Mouse (Mus musculus) lung, postnatal 36 days (tissue): ENCODE results near the gene Ptrh1.

Experiments
- DNase-seq: peaks from one replicate; pipeline ENCODE4 v3.0.0; 2022; ENCODE audit warnings: mixed read lengths

Gene Ptrh1

DNA sequence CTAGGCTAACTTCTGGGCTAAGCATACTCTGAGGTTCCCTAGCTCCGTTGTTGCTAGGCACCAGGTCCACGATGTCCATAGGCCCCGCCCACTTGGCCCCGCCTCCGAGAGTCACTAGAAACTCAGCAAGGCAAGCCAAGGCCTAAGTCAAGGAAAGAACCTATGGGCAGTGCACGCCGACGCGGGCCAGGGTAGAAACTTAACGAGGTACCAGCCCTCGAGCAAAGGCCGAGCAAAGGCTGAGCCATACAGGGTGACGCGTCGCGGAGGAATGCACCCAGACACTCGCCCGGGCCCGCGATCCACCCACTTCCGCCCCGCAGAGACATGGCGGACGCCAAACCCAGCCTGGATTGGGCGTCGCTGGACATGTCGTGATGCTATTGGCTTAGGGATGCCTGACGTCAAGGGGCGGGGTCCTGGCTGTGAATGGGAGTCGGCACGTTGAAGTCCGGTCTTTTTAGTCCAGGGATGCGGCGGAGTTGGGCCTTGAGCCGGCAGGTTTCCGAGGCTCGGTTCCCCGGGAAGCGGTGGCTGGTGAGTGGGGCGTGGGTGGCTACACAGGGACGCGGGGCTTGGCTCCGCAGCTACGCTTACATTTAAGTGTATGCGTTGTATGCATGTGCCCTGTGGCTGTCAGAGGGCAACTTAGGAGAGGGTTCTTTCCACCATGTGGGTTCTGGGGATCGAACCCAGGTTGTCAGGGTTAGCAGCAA is at the start of gene Ptrh1, which contains the start of gene Ttc16:
Ptrh1 (plus strand) TSS at position 428 of the 716 bp plus-strand sequence.
Ttc16 (minus strand) TSS at position 275 of the 716 bp plus-strand sequence.
- peak; percentile 100 for DNase-seq

DNA sequence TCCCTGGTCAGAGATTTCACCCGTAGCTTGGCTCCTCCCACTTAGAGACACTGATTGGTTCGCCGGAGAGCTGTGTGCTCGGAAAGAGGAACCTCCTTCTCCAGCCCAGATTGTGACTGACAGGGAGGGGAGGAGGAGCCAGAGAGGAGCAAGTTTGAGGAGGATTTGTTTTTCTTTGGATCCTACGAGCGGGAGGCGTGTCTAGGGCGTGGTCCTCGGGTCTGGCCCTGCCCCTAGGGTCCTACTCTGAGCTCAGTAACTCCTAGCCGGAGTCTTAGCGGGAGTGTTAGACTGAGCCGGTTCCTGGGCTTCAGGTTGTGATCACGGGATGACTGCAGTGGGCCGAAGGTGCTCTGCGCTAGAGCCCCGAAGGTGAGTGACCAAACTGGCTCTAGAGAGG is 48.2 kb upstream of the Ptrh1 start:
- peak; percentile 99 for DNase-seq

DNA sequence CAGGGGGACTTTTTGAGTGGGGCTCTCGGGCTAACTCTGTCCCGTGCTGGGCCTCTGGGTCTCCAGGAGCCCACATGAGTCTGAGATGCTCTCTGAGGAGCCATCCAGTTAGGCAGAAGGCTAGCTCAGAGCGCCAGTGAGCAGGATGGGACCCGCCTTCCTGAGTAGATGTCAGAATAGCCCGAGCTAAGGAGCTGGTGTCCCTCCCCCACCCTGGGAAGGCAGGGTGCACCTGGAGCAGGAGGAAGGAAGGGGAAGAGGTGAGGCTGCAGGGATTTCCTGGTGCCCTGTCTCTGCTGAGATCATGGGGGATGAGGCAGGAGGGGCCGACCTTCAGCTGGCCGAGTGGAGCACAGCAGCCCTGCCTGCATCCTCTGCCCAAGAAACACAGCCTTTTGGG is 47.1 kb upstream of the Ptrh1 start:
- peak; percentile 70 for DNase-seq

DNA sequence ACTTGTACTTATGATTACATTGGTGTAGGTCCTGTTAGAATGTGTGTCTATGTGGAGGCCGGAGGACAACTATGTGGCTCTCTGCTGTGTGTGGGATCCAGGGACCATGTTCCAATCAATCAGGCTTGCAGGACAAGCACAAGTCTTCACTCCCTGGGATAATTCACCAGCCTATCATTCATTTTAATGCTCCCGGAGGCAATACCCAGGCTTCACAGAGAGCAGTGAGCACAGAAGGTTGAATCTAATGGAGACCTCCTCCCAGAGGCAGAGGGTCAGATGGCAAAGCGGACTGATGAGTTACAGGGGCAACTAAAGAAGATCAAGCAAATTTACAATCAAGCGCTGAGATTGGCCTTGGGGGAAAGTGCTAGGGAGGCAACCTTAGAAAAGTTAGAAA is 46.0 kb upstream of the Ptrh1 start:
- no peak for DNase-seq

DNA sequence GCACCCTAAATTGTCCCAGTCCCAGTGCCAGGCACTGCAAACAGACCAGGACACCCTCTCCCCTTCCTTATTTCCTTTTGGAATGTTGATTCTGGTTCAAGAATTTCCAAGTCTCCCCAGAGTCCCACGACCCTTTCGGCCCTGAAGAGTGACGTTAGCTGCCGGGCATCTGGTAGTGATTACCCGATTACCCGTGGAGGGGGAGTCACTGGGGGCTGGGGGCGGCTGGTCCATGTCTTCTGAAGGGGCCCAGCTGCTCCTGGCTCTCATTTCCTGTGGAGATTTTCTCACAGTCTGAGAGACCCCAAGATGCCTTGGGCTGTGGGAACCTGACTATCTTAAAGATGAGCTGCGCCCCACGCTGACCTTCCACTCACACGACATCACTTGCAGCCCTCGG is 44.7 kb upstream of the Ptrh1 start:
- no peak for DNase-seq

DNA sequence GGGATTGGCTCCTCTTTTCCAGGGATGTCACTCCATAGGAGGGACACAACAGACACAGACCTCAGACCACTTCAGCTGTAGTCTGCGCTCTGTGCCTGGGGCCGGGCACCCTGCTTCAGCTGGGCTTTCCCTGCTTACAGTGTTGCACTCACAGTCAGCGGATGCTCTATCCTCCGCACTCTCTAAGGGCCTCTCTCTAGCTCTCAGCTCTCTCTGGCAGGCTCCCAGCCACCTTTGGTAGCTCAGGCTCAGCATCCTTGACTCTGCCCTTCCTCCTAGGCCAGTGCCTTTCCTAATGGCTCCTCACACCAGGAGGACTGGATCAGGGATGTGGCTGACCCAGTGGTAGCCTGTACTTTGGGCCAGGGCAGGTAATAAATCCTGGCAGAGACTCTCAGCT is 43.7 kb upstream of the Ptrh1 start:
- no peak for DNase-seq

DNA sequence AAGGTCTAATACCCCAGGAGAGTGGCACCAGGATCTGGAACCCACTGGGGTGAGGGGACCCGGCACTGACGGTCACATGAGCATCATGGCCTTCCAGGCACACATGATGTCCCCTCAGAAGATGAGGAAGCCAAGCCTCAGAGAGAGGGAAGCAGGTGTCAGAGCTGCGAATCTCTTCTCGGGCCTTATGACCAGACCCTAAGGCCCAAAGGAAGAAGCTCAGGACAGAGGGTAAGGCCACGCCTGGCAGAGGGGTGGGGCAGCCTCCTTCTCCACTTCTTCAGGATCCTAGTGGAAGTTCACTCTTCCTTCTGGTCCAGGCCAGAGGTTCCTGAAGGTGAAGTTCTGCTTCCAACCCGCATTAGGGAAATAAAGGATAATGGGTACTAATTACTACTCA is 42.9 kb upstream of the Ptrh1 start:
- no peak for DNase-seq

DNA sequence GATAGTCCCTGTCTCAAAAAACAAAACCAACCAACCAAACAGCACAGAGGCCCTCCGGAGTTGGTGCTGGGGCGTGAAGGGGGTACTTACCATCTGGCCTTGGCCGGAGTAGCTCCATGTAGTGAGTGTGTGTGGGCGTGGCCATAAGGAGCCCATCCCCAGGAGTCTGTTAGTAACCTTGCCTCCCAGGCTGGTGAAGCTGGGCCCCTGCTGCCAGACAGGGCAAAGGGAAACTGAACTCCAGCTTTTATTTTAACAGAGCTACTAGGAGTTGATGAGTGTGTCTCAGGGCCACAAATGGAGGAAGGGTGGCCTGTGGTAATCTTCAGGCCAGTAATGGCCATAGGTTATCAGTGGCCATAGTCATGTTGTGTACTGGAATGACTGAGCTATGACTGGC is 41.1 kb upstream of the Ptrh1 start:
- peak; percentile 54 for DNase-seq

DNA sequence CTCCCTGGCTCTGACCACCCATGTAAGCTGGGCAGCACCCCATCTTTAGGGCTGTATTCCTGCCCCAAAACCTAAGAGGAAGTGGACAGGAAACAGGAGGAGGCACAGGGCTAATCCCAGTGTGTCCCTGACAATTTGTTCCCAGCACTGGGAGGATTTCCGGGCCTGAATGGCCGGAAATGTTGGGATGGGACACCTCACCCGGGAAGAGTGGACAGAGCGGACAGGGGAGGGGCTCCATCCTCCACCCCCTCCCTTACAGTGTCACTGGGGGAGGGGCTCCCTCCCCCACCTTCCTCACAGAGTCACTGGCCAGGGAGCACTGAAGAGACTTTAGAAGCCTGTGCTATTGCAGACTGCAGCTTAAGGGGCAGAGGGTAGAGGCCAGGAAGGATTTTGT is 40.7 kb upstream of the Ptrh1 start:
- DNase-seq = peak; percentile 89

DNA sequence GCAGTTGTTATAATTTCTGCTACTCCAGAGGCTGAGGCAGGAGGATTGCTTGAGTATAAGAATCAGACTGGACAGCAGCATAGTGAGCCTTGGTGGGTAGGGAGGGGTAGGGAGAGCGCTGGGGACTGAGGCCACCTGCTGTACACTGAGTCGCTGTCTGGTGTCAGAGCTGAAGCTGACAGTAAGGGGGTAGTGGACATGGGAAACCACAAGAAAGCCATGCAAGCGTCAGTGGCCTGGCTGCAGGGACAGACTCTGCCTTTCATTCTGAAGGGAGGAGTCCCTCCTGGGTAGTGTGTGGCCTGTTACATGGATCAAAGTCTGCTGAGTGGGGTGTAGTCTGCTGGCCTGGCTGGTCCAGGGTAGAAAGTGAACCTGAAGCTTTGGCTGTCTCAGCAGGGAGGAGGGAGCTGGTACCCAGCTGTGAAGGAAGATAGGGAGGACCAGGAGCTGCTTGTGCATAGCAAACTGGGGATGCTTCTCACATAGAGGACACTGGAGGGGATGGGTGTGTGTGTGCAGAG is 39.2 kb upstream of the Ptrh1 start:
- no peak for DNase-seq

DNA sequence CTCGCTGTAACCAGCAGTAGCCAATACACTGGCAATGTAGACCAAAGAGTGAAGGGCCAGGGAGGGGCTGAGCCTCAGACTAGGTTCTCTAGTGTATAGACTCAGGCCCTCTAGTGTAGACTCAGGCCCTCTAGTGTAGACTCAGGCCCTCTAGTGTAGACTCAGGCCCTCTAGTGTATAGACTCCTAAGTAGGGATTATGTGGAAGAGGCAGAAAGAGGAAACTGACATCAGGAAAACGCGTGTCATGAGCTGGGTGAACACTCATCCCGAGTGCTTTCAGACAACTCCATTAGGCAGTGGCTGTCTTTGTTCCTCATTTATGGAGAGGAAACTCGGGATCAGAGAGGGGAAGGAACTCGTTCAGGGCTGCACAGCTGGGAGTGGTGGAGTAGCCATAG is 38.6 kb upstream of the Ptrh1 start:
- no peak for DNase-seq

DNA sequence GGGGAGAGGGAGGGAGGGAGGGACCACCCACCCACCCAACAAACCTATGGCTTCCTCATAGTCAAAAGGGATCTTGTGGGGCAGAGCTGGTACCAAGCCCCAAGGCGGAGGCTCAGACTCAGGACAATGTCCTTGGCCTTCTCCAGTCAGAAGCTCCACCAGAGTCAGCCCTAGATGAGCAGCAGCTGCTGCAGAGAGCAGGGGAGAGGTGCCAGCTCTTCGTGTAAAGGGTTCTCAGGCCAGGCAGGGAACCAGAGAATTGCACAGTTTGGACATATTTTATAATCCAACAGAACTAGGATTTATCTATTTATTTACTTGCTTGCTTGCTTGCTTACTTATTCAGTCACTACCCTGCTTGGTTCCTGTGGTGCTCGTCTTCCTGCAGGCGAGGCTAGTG is 36.3 kb upstream of the Ptrh1 start:
- no peak for DNase-seq

DNA sequence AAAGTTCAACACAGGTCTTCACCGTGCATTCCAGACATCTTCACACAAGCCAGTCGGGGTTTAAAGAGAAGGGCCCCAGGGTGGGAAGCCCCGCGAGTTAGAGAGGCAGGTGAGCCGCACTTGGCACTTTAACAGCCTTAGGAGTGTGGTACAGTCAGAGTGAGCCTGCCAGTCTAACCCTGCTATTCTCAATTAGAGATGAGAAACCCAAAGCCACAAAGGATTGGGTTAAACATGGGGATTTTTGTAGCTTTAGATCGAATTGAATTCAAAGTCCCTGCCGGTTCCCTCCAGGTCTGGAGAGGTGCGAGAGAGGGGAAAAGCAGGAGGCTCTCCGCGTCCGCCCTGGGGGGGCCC is 34.7 kb upstream of the Ptrh1 start, which contains the start of gene 6330409D20Rik:
6330409D20Rik (minus strand) TSS at position 101 of the 357 bp plus-strand sequence.
- no peak for DNase-seq

DNA sequence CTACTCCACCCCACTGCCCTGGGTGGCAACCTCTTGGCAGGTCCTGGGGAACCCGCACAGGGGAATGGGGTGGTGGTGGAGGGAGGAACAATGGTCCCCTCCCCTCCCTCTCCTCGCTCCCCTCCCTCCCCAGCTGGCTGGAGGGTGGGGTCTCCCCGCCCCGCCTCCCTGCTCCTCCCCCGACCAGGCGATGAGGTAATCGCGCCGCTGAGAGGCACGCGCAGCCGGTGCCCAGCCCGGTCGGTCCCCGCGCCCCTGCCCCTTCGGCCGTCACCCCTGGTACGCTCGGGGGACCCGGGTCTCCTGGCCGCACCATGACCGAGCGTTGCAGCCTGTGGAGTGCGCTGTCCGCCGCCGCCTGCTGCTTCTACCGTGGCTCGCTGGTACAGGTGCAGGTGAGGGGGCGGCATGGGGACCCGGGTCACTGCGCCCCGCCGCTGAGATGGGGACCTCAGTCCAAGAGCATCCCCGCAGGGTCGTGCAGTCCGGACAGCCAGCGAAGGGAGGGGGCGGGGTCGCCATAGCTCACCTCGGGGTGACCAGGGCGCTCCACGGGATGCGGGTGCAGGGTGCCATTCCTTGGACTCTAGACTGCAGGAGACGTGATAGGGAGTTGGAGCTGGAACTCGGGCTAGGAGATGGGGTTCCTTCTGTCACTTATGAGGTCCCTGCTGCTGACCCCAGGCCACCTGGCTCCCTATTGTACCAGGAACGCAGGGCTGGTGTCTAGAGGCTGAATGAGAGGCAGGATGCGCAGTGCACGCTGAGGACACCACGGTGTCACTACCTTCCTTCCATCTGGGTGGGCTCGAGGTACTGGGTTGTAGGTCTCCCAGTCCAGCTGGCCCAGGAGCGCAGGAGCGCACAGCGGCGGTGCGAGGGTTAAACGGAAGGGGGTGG is 34.1 kb upstream of the Ptrh1 start:
- peak; percentile 55 for DNase-seq

DNA sequence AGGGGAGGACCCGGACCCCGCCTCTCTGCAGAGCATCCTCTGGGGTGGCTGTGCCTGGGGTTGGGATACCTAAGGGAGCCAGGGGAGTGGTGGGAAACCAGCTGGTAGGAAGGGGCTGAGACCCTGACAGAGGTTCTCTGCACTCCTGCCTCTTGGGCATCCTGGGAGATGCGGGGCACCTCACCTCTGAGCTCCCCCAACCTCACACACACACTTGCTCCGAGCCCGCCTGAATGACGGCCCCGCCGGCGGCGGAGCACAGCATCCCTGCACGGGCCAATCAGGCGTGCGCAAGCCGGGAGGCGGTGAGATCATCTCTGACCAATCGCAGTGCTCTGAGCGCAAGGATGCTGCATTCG is 33.4 kb upstream of the Ptrh1 start:
- DNase-seq = no peak

DNA sequence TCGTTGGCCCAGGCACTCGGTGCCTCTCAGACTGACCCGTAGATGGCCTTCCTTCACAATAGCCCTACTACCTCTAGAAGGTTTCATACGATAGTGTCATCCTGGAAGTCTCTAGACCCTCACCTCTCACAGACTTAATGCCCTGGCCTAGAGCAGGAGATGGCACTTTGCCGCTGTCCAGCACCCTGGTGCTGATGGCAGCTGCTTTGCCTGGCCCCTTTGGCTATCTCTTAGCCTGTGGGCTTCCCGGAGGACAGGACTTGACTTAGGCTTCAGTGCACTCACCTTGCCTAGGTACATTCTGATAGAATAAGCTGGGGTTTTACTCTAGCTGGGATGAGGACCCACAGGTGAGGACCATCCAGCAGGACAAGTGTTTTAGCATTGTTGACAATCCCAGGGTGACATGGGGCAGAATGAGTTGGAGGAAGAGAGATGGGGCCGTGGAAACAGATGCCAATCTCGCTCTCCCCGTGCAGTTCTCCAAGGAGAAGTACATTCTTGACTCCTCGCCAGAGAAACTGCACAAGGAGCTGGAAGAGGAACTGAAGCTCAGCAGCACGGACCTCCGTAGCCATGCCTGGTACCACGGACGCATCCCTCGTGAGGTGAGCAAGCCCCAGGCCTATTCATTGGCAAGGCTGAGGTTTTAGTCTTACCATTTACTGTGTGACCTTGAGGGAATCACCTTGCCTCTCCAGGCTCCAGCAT is 31.2 kb upstream of the Ptrh1 start:
- DNase-seq = peak; percentile 50

DNA sequence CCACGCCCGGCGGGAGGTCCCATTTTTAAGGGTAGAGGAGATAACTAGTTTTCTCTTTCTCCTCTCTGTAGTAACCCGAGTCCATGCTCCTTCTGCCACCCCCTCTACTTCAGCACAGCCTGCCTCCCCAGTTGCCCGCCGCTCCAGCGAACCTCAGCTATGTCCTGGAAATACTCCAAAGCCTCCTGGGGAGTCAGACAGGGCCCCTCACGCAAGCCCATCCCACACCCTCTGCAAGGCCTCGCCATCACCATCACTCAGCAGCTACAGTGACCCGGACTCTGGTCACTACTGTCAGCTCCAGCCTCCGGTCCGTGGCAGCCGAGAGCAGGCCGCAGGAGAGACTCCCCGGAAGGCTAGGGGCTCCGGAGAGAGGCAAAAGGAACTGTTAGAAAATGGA is 26.5 kb upstream of the Ptrh1 start:
- no peak for DNase-seq

DNA sequence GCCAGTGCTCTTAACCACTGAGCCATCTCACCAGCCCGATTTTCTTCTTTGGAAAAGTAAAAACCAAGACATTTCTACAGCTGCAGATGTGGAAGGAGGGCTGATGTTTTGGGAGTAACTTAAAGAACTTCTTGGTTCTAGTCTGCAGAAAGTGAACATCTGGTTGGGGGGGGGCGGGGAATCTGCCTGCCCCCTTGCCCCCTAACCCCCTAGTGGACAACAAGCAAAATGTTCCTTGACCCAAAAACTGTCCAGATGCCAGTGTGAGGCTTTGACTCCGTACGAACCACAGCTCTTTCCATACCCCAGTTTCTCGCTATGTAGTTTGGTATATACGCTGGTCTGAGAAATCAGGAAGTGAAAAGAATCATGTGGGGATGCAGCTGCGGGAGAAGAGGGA is 25.4 kb upstream of the Ptrh1 start:
- no peak for DNase-seq

DNA sequence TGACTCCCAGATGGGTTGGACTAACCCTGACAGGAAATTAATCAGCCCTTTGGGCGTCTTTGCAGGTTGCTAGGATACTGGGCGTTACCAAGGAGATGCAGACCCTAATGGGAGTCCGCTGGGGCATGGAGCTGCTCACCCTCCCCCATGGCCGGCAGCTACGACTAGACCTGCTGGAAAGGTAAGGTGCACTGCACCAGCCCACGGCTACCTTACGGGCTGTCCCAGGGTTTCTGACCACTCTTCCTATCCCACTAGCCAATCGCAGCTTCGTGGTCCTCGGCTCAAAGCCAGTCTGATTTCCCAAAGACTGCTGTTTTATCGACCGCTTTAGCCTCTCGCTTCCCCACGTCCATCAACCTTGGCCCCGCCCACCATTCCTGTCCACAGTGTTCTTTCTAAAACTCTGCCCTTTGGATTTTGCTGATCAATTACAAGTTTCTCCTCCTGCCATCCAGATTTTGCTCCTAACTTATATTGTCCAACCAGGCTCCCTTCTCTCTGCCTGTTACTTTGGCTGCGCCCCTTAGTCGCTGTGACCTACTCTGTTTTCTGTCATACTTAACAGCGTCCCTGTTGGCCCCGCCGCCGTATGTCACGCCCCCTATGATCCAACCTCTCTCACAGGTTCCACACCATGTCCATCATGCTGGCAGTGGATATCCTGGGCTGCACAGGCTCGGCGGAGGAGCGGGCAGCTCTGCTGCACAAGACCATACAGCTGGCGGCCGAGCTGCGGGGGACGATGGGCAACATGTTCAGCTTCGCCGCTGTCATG is 24.5 kb upstream of the Ptrh1 start:
- DNase-seq = peak; percentile 86

DNA sequence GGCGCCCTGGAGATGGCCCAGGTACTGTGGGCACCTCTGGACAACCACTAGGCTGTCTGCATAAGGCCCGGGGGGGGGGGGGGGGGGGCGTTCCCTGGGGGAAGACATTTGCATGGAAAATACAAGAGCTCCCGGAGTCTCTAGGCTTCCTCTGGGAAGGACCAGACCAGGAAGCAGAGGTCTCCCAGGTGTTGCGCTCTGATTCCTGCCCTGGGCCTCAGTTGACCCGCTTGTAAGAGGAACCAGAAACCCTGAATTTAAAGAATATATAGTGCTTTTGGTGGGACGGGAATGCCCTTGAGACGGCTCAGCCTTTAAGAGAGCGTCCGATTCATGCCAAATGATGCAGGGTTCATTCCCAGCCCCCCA is 23.9 kb upstream of the Ptrh1 start:
- no peak for DNase-seq

DNA sequence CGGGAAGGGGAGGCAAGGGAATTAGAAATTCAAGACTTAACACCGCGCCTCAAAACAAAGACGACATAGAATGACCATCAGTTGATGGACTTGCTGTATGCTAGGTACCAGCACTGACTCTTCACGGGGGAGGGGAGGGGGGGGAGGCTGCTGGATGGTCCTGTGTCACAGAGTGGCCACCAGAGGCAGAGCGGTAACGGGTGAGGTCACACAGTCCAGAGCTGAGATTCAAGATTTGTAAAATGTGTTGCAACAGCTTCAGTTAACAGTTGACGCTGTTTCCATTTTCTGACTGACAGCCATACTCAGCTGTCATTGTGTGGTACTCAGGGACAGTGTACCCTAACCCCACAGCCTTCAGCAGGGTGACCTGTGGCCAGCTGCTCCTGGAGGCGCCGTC is 23.4 kb upstream of the Ptrh1 start:
- DNase-seq = no peak

DNA sequence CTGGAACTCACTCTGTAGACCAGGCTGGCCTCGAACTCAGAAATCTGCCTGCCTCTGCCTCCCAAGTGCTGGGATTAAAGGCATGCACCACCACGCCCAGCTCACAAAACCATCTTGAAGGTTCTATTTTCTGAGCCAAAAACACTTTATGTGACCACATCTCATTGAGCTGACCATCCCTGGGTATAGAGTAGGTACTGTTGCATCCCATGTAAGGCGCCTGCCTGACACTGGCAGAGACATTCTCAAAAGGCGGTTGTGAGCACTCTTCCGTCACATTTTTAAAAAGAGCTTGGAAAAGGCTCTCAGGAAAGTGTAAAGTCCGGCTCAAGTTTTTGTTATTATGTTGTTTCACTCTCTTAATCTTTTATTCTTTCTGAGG is 18.9 kb upstream of the Ptrh1 start:
- DNase-seq = no peak
